Mouse (Mus musculus): ENCODE measurements around the gene Ptpn5. TPM values are rescaled to one million over a fixed set of nuclear protein-coding genes. Genes with fewer than 3 reads are reported as not detected.

Ptpn5 gene
- polyA plus RNA-seq, 1 experiment, result 2.2 TPM

GRCm38 (mm10) chr7:47155396-47155795 lies 21.9 kb upstream of the Ptpn5 start:
- Histone ChIP-seq H3K4me1 (replicated peaks; ENCODE audit: control insufficient read depth, insufficient read depth, low read length) (no peaks in the 10 kb centered on the region), H3K27ac (ENCODE audit: control insufficient read depth, insufficient read depth, low read length) (no peak overlapping the region), H3K27me3 (ENCODE audit: control insufficient read depth, insufficient read depth, low read length) (no peaks in the 10 kb centered on the region), H3K36me3 (ENCODE audit: control insufficient read depth, insufficient read depth, low read length) (no peaks in the 10 kb centered on the region), H3K4me3 (ENCODE audit: control insufficient read depth, insufficient read depth, low read length) (no peak overlapping the region)
- WGBS, result 97% methylated on average over 4 of the region's 4 CpGs
- no peak for TF ChIP-seq POLR2A (IDR thresholded peaks at IDR 0.05; ENCODE audit: control insufficient read depth, extremely low read depth, insufficient read depth, low read length, poor library complexity)
- no peak for TF ChIP-seq CTCF (IDR thresholded peaks at IDR 0.05; ENCODE audit: borderline replicate concordance, control insufficient read depth, extremely low read depth, insufficient read depth, low read length, poor library complexity)
- DNase-seq, result no peak

GRCm38 (mm10) chr7:47150420-47151061 lies 17.1 kb upstream of the Ptpn5 start:
- 19% methylated on average over 11 of the region's 11 CpGs for WGBS
- TF ChIP-seq POLR2A (IDR thresholded peaks at IDR 0.05; ENCODE audit: control insufficient read depth, extremely low read depth, insufficient read depth, low read length, poor library complexity) (no peak), CTCF (IDR thresholded peaks at IDR 0.05; ENCODE audit: borderline replicate concordance, control insufficient read depth, extremely low read depth, insufficient read depth, low read length, poor library complexity) (no peak)
- DNase-seq, result peak; percentile 46
- Histone ChIP-seq H3K27me3 (ENCODE audit: control insufficient read depth, insufficient read depth, low read length) (no peaks in the 10 kb centered on the region), H3K4me3 (ENCODE audit: control insufficient read depth, insufficient read depth, low read length) (no peak overlapping the region), H3K4me1 (replicated peaks; ENCODE audit: control insufficient read depth, insufficient read depth, low read length) (no peaks in the 10 kb centered on the region), H3K36me3 (ENCODE audit: control insufficient read depth, insufficient read depth, low read length) (no peaks in the 10 kb centered on the region), H3K27ac (ENCODE audit: control insufficient read depth, insufficient read depth, low read length) (no peak overlapping the region)

GRCm38 (mm10) chr7:47148298-47148697 lies 14.8 kb upstream of the Ptpn5 start:
- 93% methylated on average over 7 of the region's 7 CpGs for WGBS
- no peak for DNase-seq

GRCm38 (mm10) chr7:47146034-47146812 lies 12.7 kb upstream of the Ptpn5 start:
- H3K36me3 ChIP-seq (ENCODE audit: control insufficient read depth, insufficient read depth, low read length), result no peaks in the 10 kb centered on the region
- H3K4me3 ChIP-seq (ENCODE audit: control insufficient read depth, insufficient read depth, low read length), result no peak overlapping the region
- no peaks in the 10 kb centered on the region for H3K4me1 ChIP-seq (replicated peaks; ENCODE audit: control insufficient read depth, insufficient read depth, low read length)
- no peak overlapping the region for H3K27ac ChIP-seq (ENCODE audit: control insufficient read depth, insufficient read depth, low read length)
- TF ChIP-seq CTCF (IDR thresholded peaks at IDR 0.05; ENCODE audit: borderline replicate concordance, control insufficient read depth, extremely low read depth, insufficient read depth, low read length, poor library complexity) (no peak), POLR2A (IDR thresholded peaks at IDR 0.05; ENCODE audit: control insufficient read depth, extremely low read depth, insufficient read depth, low read length, poor library complexity) (no peak)
- WGBS, result 13% methylated on average over 12 of the region's 12 CpGs
- no peaks in the 10 kb centered on the region for H3K27me3 ChIP-seq (ENCODE audit: control insufficient read depth, insufficient read depth, low read length)
- DNase-seq, result peak; percentile 24

More at GRCm38 (mm10) chr7:47148298-47148697, 14.8 kb upstream of the Ptpn5 start:
- H3K27ac ChIP-seq (ENCODE audit: control insufficient read depth, insufficient read depth, low read length), result no peak overlapping the region
- H3K36me3 ChIP-seq (ENCODE audit: control insufficient read depth, insufficient read depth, low read length), result no peaks in the 10 kb centered on the region
- TF ChIP-seq CTCF (IDR thresholded peaks at IDR 0.05; ENCODE audit: borderline replicate concordance, control insufficient read depth, extremely low read depth, insufficient read depth, low read length, poor library complexity) (no peak), POLR2A (IDR thresholded peaks at IDR 0.05; ENCODE audit: control insufficient read depth, extremely low read depth, insufficient read depth, low read length, poor library complexity) (no peak)
- no peaks in the 10 kb centered on the region for H3K4me1 ChIP-seq (replicated peaks; ENCODE audit: control insufficient read depth, insufficient read depth, low read length)
- H3K27me3 ChIP-seq (ENCODE audit: control insufficient read depth, insufficient read depth, low read length), result no peaks in the 10 kb centered on the region
- H3K4me3 ChIP-seq (ENCODE audit: control insufficient read depth, insufficient read depth, low read length), result no peak overlapping the region

GRCm38 (mm10) chr7:47144299-47144698 lies 10.8 kb upstream of the Ptpn5 start:
- no peak overlapping the region for H3K4me3 ChIP-seq (ENCODE audit: control insufficient read depth, insufficient read depth, low read length)
- DNase-seq, result no peak
- no peaks in the 10 kb centered on the region for H3K27me3 ChIP-seq (ENCODE audit: control insufficient read depth, insufficient read depth, low read length)
- H3K36me3 ChIP-seq (ENCODE audit: control insufficient read depth, insufficient read depth, low read length), result no peaks in the 10 kb centered on the region
- 35% methylated on average over 6 of the region's 6 CpGs for WGBS
- H3K27ac ChIP-seq (ENCODE audit: control insufficient read depth, insufficient read depth, low read length), result no peak overlapping the region
- TF ChIP-seq CTCF (IDR thresholded peaks at IDR 0.05; ENCODE audit: borderline replicate concordance, control insufficient read depth, extremely low read depth, insufficient read depth, low read length, poor library complexity) (no peak), POLR2A (IDR thresholded peaks at IDR 0.05; ENCODE audit: control insufficient read depth, extremely low read depth, insufficient read depth, low read length, poor library complexity) (no peak)
- no peaks in the 10 kb centered on the region for H3K4me1 ChIP-seq (replicated peaks; ENCODE audit: control insufficient read depth, insufficient read depth, low read length)

- H3K4me3 ChIP-seq (ENCODE audit: control insufficient read depth, insufficient read depth, low read length), result no peak overlapping the region
- no peaks in the 10 kb centered on the region for H3K36me3 ChIP-seq (ENCODE audit: control insufficient read depth, insufficient read depth, low read length)
- TF ChIP-seq CTCF (IDR thresholded peaks at IDR 0.05; ENCODE audit: borderline replicate concordance, control insufficient read depth, extremely low read depth, insufficient read depth, low read length, poor library complexity), result no peak
- no peak for TF ChIP-seq POLR2A (IDR thresholded peaks at IDR 0.05; ENCODE audit: control insufficient read depth, extremely low read depth, insufficient read depth, low read length, poor library complexity)
- 54% methylated on average over 8 of the region's 8 CpGs for whole genome bisulfite sequencing
- no peak overlapping the region for H3K27ac ChIP-seq (ENCODE audit: control insufficient read depth, insufficient read depth, low read length)
- DNase-seq, result no peak
- no peaks in the 10 kb centered on the region for H3K4me1 ChIP-seq (replicated peaks; ENCODE audit: control insufficient read depth, insufficient read depth, low read length)
- H3K27me3 ChIP-seq (ENCODE audit: control insufficient read depth, insufficient read depth, low read length), result no peaks in the 10 kb centered on the region
Observed at GRCm38 (mm10) chr7:47139823-47140325, 6.4 kb upstream of the Ptpn5 start.
